Mouse (Mus musculus): ENCODE measurements around the gene Mical2.

DNA sequence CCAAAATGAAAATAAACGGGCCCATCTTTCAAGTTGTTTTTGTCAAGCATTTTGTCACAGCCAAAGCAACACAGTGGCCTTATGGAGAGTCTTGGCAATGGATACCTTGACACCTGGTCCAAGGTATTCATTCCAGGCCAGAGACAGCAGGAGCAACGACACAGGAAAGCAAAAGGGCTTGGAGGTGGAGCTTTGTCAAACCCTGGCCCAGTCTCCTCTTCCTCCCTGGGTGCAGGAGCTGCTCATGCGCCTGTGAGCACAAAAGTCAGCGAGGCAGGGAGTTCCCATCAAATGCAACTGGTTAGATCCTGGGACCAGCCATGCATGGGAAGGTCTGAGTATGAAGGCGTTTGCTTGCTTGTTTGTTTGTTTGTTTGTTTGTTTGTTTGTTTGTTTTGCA lies 21.7 kb upstream of the Mical2 start:
- TF ChIP-seq POLR2A (IDR thresholded peaks at IDR 0.05; ENCODE audit: borderline replicate concordance, extremely low read depth, low read depth, low read length) (no peak), CTCF (IDR thresholded peaks at IDR 0.05; ENCODE audit: insufficient read depth, low read length) (no peak)

Data from lung, adult 2 months (tissue).